Mouse (Mus musculus): ENCODE measurements around the gene Ccdc141. TPM values are rescaled to one million over a fixed set of nuclear protein-coding genes. Genes with fewer than 3 reads are reported as not detected.

The Ccdc141 gene
- polyA plus RNA-seq, 2 experiments = 0.29 to 0.58 TPM

DNA sequence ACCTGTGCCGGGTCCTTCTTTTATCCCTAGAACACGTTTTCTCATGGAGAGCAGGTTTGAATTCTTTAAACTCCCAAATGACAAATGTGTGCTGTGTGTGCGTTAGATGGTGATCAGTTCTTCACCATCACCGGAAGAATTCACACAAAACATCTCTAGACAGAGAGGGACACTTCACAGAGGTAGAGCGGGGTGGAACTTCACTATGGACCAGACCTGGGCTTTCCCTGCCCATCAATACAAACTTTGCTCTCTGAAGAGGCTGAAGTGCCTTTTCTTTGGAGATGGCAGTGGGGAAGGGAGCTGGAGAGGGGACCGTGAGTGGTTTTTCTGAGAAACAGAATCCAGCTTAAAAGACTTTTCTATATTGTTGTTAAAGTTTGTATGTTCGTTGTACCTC is 1.7 kb downstream of the Ccdc141 start:
- H3K27ac ChIP-seq = no peak overlapping the region
- DNase-seq (ENCODE audit: low read depth in 3 of 3, low spot score in 3 of 3) (no peak), ATAC-seq (ENCODE audit: insufficient read depth) (no peak)
- WGBS (ENCODE audit: insufficient replicate concordance) = 74% methylated on average over 7 of the region's 7 CpGs
- H3K9me3 ChIP-seq (ENCODE audit: control insufficient read depth, low read length) = no peaks in the 10 kb centered on the region
- H3K9ac ChIP-seq (replicated peaks) = no peak overlapping the region
- H3K4me3 ChIP-seq (ENCODE audit: insufficient read depth in 1 of 2, low read depth in 2 of 2, low read length in 2 of 2) = no peak overlapping the region
- peaks cover 4 to 17% of the 10 kb centered on the region in 2 experiments; a peak in 3 of 4 replicates for H3K4me1 ChIP-seq (replicated peaks; ENCODE audit: control insufficient read depth in 2 of 2, insufficient read depth in 2 of 2, low read length in 1 of 2)
- TF ChIP-seq EP300 (IDR thresholded peaks at IDR 0.05; ENCODE audit: low read depth) (no peak), CTCF (IDR thresholded peaks at IDR 0.05; ENCODE audit: low read depth) (no peak)
- H3K36me3 ChIP-seq (replicated peaks; ENCODE audit: control insufficient read depth, insufficient read depth, low read depth) = no peaks in the 10 kb centered on the region
- no peaks in the 10 kb centered on the region for H3K27me3 ChIP-seq (ENCODE audit: control insufficient read depth, insufficient read depth, low read length)
- H3K4me2 ChIP-seq (ENCODE audit: low read depth) = no peak overlapping the region

DNA sequence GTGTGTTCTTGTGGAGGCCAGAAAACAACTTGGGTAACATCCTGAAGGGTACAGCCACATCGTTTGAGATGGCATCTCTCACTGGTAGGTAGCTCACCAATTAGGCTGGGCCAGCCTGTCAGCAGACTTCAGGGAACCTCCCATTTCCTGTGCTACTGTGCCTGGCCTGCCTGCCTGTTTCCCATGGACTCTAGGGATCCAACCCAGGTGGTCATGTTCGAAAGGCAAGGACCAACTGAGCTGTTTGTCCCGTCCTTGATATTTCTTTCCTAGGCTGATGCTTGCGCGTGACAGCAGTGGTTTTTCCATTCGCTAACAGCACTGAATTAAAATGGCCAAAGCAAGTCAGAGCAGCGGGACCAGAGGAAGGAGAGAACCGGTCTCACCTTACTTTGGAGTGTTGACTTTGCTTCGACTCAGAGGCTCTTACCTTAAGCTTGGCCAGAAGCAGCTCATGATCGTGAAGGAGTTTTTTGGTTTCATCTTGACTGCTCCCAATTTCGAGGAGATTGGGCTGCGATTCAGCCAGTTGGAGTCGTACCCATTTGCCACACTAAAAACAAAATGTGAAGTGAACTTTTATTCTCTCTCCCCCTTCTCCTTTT is 2.3 kb downstream of the Ccdc141 start:
- no peak overlapping the region for H3K4me3 ChIP-seq (ENCODE audit: insufficient read depth in 1 of 2, low read depth in 2 of 2, low read length in 2 of 2)
- DNase-seq (ENCODE audit: low read depth in 3 of 3, low spot score in 3 of 3) = no peak
- 67% methylated on average over 13 of the region's 13 CpGs for WGBS (ENCODE audit: insufficient replicate concordance)
- no peak overlapping the region for H3K9ac ChIP-seq (replicated peaks)
- H3K36me3 ChIP-seq (replicated peaks; ENCODE audit: control insufficient read depth, insufficient read depth, low read depth) = no peaks in the 10 kb centered on the region
- no peak overlapping the region for H3K4me2 ChIP-seq (ENCODE audit: low read depth)
- ATAC-seq (ENCODE audit: insufficient read depth) = no peak
- TF ChIP-seq CTCF (IDR thresholded peaks at IDR 0.05; ENCODE audit: low read depth) (no peak), EP300 (IDR thresholded peaks at IDR 0.05; ENCODE audit: low read depth) (no peak)
- no peak overlapping the region for H3K27ac ChIP-seq
- no peaks in the 10 kb centered on the region for H3K27me3 ChIP-seq (ENCODE audit: control insufficient read depth, insufficient read depth, low read length)
- H3K4me1 ChIP-seq (replicated peaks; ENCODE audit: control insufficient read depth in 2 of 2, insufficient read depth in 2 of 2, low read length in 1 of 2) = peaks cover 4 to 17% of the 10 kb centered on the region in 2 experiments; a peak in 3 of 4 replicates
- no peaks in the 10 kb centered on the region for H3K9me3 ChIP-seq (ENCODE audit: control insufficient read depth, low read length)

DNA sequence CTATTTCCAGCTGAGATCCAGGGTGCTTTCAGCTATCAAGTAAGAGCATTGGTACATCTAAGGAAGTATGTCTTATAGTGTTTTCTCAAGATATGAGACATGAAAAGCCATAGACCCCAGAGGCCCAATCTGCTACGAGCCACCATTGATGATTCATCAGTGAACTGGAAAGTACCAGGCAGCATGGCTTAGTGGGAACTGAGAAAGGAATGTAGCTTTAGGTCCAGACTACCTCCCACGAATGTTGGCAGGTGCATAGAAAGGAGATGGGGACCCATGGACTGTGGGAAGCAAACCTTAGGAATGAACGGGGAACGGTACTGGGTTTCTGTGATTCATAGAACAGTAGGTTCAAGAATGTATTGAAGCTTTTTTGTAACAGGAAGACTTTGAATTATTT is 4.1 kb downstream of the Ccdc141 start:
- no peak overlapping the region for H3K4me3 ChIP-seq (ENCODE audit: insufficient read depth in 1 of 2, low read depth in 2 of 2, low read length in 2 of 2)
- no peaks in the 10 kb centered on the region for H3K27me3 ChIP-seq (ENCODE audit: control insufficient read depth, insufficient read depth, low read length)
- H3K27ac ChIP-seq = no peak overlapping the region
- no peak overlapping the region for H3K4me2 ChIP-seq (ENCODE audit: low read depth)
- H3K4me1 ChIP-seq (replicated peaks; ENCODE audit: control insufficient read depth in 2 of 2, insufficient read depth in 2 of 2, low read length in 1 of 2) = peaks cover 3 to 9% of the 10 kb centered on the region in 2 experiments; a peak in 3 of 4 replicates
- no peaks in the 10 kb centered on the region for H3K36me3 ChIP-seq (replicated peaks; ENCODE audit: control insufficient read depth, insufficient read depth, low read depth)
- no peak overlapping the region for H3K9ac ChIP-seq (replicated peaks)
- ATAC-seq (ENCODE audit: insufficient read depth) (no peak), DNase-seq (ENCODE audit: low read depth in 3 of 3, low spot score in 3 of 3) (no peak)
- WGBS (ENCODE audit: insufficient replicate concordance) = 59% methylated on average over 4 of the region's 4 CpGs
- H3K9me3 ChIP-seq (ENCODE audit: control insufficient read depth, low read length) = no peaks in the 10 kb centered on the region
- TF ChIP-seq EP300 (IDR thresholded peaks at IDR 0.05; ENCODE audit: low read depth) (no peak), CTCF (IDR thresholded peaks at IDR 0.05; ENCODE audit: low read depth) (no peak)

DNA sequence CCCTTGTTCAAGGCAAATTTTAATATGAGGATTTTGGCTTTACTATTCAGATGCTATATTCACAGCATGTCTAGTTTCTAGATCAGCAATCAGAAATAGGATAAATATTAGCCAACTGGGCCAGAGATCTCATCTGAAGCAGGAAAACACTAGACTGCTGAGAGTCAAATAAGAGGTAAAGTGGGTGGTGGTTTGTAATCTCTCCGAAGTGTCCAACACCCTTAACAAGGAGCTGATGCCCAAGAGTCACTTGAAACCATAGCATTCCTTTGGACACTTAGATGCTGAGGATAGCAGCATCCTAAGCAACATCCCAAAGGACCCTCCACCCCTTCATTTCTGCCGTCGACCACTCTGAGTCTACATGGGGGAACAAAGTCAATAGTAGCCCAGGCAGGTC is 5.8 kb downstream of the Ccdc141 start:
- no peak overlapping the region for H3K27ac ChIP-seq
- DNase-seq (ENCODE audit: low read depth in 3 of 3, low spot score in 3 of 3) = no peak
- H3K9ac ChIP-seq (replicated peaks) = no peak overlapping the region
- no peak for TF ChIP-seq CTCF (IDR thresholded peaks at IDR 0.05; ENCODE audit: low read depth)
- no peak for TF ChIP-seq EP300 (IDR thresholded peaks at IDR 0.05; ENCODE audit: low read depth)
- H3K4me2 ChIP-seq (ENCODE audit: low read depth) = no peak overlapping the region
- no peak overlapping the region for H3K4me3 ChIP-seq (ENCODE audit: insufficient read depth in 1 of 2, low read depth in 2 of 2, low read length in 2 of 2)
- no peaks in the 10 kb centered on the region for H3K36me3 ChIP-seq (replicated peaks; ENCODE audit: control insufficient read depth, insufficient read depth, low read depth)
- H3K4me1 ChIP-seq (replicated peaks; ENCODE audit: control insufficient read depth in 2 of 2, insufficient read depth in 2 of 2, low read length in 1 of 2) = 0 out of 4 replicates have a peak, but pooled peaks cover 0 to under 1% of the 10 kb centered on the region in 2 experiments
- H3K27me3 ChIP-seq (ENCODE audit: control insufficient read depth, insufficient read depth, low read length) = no peaks in the 10 kb centered on the region
- no peak for ATAC-seq (ENCODE audit: insufficient read depth)
- WGBS (ENCODE audit: insufficient replicate concordance) = 63% methylated on average over 3 of the region's 3 CpGs
- H3K9me3 ChIP-seq (ENCODE audit: control insufficient read depth, low read length) = no peaks in the 10 kb centered on the region

DNA sequence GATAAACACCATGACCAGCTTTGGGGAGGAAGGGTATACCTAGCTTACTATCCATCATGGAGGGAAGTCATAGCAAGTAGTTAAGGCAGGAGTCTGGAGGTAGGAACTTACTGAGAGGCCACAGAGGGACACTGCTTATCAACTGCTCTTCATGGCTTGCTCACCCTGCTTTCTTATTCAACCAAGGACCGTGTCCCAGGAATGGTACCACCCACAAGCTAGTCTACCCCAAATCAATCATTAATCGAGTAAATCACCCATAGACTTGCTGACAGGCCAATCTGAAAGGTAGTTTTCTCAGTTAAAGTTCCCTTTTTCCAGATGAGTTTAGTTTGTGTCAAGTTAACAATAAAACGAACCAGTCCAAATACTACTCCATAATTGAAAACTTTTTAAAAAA is 7.1 kb downstream of the Ccdc141 start:
- DNase-seq (ENCODE audit: low read depth in 3 of 3, low spot score in 3 of 3) = no peak
- H3K4me1 ChIP-seq (replicated peaks; ENCODE audit: control insufficient read depth in 2 of 2, insufficient read depth in 2 of 2, low read length in 1 of 2) = no peaks in the 10 kb centered on the region
- 49% methylated on average over 3 of the region's 3 CpGs for WGBS (ENCODE audit: insufficient replicate concordance)
- H3K4me2 ChIP-seq (ENCODE audit: low read depth) = no peak overlapping the region
- no peak for TF ChIP-seq EP300 (IDR thresholded peaks at IDR 0.05; ENCODE audit: low read depth)
- no peak for TF ChIP-seq CTCF (IDR thresholded peaks at IDR 0.05; ENCODE audit: low read depth)
- no peak overlapping the region for H3K27ac ChIP-seq
- no peaks in the 10 kb centered on the region for H3K9me3 ChIP-seq (ENCODE audit: control insufficient read depth, low read length)
- H3K4me3 ChIP-seq (ENCODE audit: insufficient read depth in 1 of 2, low read depth in 2 of 2, low read length in 2 of 2) = no peak overlapping the region
- no peaks in the 10 kb centered on the region for H3K36me3 ChIP-seq (replicated peaks; ENCODE audit: control insufficient read depth, insufficient read depth, low read depth)
- H3K9ac ChIP-seq (replicated peaks) = no peak overlapping the region
- no peaks in the 10 kb centered on the region for H3K27me3 ChIP-seq (ENCODE audit: control insufficient read depth, insufficient read depth, low read length)
- no peak for ATAC-seq (ENCODE audit: insufficient read depth)
